Mouse (Mus musculus): ENCODE data around the gene Prkar2a.

- no peak for TF ChIP-seq CTCF (IDR thresholded peaks at IDR 0.05)
- TF ChIP-seq EP300 (IDR thresholded peaks at IDR 0.05), result no peak
These were observed 98.0 kb downstream of the Prkar2a start for GRCm38 (mm10) chr9:108787080-108787479.

Measured in lung, postnatal 0 days (tissue).